Mouse (Mus musculus) kidney, adult 2 months (tissue): ENCODE measurements around the gene Prkch.

Experiments used
- CTCF ChIP-seq: fragments of 200-500 bp; conservative IDR thresholded peaks from 2 replicates; pipeline ENCODE4 v1.5.1; 2011; ENCODE audit warnings: low read depth, mild to moderate bottlenecking, control low read depth, low read length, moderate library complexity, mixed read lengths; ENCODE audit not compliant: insufficient read depth, insufficient read length
- POLR2A ChIP-seq: fragments of 200-500 bp; IDR thresholded peaks from one replicate; pipeline ENCODE4 v1.6.1; 2011; ENCODE audit warnings: low read depth, low read length, control low read depth

DNA sequence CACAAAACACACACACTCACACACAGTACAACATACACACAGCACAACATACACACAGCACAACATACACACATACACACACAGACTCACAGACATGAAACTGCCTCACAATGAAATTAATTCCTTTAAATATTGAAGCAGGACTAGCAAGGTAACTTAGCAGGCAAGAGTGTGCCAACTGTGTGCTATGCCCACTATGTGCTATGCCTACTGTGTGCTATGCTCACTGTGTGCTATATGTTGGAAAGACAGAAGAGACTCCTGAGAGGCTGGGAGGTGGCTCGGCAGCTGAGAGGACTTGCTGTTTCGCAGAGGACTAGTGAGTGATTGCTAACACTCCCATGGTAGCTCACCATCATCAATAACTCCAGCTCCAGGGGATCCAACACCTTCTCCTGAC lies 44.2 kb upstream of the Prkch start:
- no peak for TF ChIP-seq CTCF
- TF ChIP-seq POLR2A: no peak
